Mouse (Mus musculus): ENCODE measurements around the gene Gab1. TPM values are rescaled to one million over a fixed set of nuclear protein-coding genes. Genes with fewer than 3 reads are reported as not detected.

Gene Gab1
- polyA plus RNA-seq, 1 experiment from 2014 or later = 15.8 TPM

GRCm38 (mm10) chr8:80896026-80896425 is 15.7 kb upstream of the Gab1 start:
- Histone ChIP-seq H3K9me3 (no peaks in the 10 kb centered on the region), H3K4me1 (replicated peaks) (peaks cover 8% of the 10 kb centered on the region), H3K36me3 (no peaks in the 10 kb centered on the region), H3K27ac (0 out of 2 replicates have a peak overlapping the region, but pooled peaks have one; percentile 9), H3K27me3 (ENCODE audit: insufficient read depth, poor library complexity, severe bottlenecking) (no peaks in the 10 kb centered on the region), H3K4me3 (no peak overlapping the region)
- no peak for DNase-seq (ENCODE audit: low spot score)
- WGBS = 82% methylated on average over 5 of the region's 5 CpGs

- 36% methylated on average over 6 of the region's 6 CpGs for WGBS
- Histone ChIP-seq H3K9me3 (no peaks in the 10 kb centered on the region), H3K36me3 (no peaks in the 10 kb centered on the region), H3K27me3 (ENCODE audit: insufficient read depth, poor library complexity, severe bottlenecking) (no peaks in the 10 kb centered on the region), H3K4me1 (replicated peaks) (peaks cover 8% of the 10 kb centered on the region), H3K4me3 (no peak overlapping the region), H3K27ac (peak overlapping the region; percentile 9; the same call in 1 of the 2 replicates)
- DNase-seq (ENCODE audit: low spot score) = no peak
These were observed 15.1 kb upstream of the Gab1 start for GRCm38 (mm10) chr8:80895397-80895796.

GRCm38 (mm10) chr8:80894528-80894927 is 14.2 kb upstream of the Gab1 start:
- no peak for DNase-seq (ENCODE audit: low spot score)
- H3K36me3 ChIP-seq = no peaks in the 10 kb centered on the region
- H3K27ac ChIP-seq = no peak overlapping the region
- H3K4me1 ChIP-seq (replicated peaks) = peaks cover 8% of the 10 kb centered on the region
- H3K4me3 ChIP-seq = no peak overlapping the region
- no peaks in the 10 kb centered on the region for H3K9me3 ChIP-seq
- no peaks in the 10 kb centered on the region for H3K27me3 ChIP-seq (ENCODE audit: insufficient read depth, poor library complexity, severe bottlenecking)
- 87% methylated on average over 3 of the region's 3 CpGs for WGBS

GRCm38 (mm10) chr8:80879426-80880195 is 708 bp downstream of the Gab1 start:
- DNase-seq (ENCODE audit: low spot score) = peak; percentile 75
- Histone ChIP-seq H3K27ac (peak overlapping the region; percentile 91), H3K4me3 (peak overlapping the region; percentile 87), H3K4me1 (replicated peaks) (peaks cover 28% of the 10 kb centered on the region), H3K9me3 (no peaks in the 10 kb centered on the region), H3K27me3 (ENCODE audit: insufficient read depth, poor library complexity, severe bottlenecking) (no peaks in the 10 kb centered on the region), H3K36me3 (no peaks in the 10 kb centered on the region)
- WGBS = under 1% methylated on average over 90 of the region's 90 CpGs

GRCm38 (mm10) chr8:80878801-80879425 is 1.4 kb downstream of the Gab1 start:
- Histone ChIP-seq H3K4me3 (peak overlapping the region; percentile 87), H3K4me1 (replicated peaks) (peaks cover 35% of the 10 kb centered on the region), H3K27ac (peak overlapping the region; percentile 91), H3K9me3 (no peaks in the 10 kb centered on the region), H3K27me3 (ENCODE audit: insufficient read depth, poor library complexity, severe bottlenecking) (no peaks in the 10 kb centered on the region), H3K36me3 (no peaks in the 10 kb centered on the region)
- DNase-seq (ENCODE audit: low spot score) = peak; percentile 63
- under 1% methylated on average over 26 of the region's 26 CpGs for WGBS

- peaks cover 39% of the 10 kb centered on the region for H3K4me1 ChIP-seq (replicated peaks)
- no peaks in the 10 kb centered on the region for H3K27me3 ChIP-seq (ENCODE audit: insufficient read depth, poor library complexity, severe bottlenecking)
- H3K27ac ChIP-seq = no peak overlapping the region
- 50% methylated on average over 9 of the region's 9 CpGs for WGBS
- H3K4me3 ChIP-seq = peak overlapping the region; percentile 87
- H3K36me3 ChIP-seq = no peaks in the 10 kb centered on the region
- no peak for DNase-seq (ENCODE audit: low spot score)
- H3K9me3 ChIP-seq = no peaks in the 10 kb centered on the region
These were observed 2.2 kb downstream of the Gab1 start for GRCm38 (mm10) chr8:80878146-80878545.

GRCm38 (mm10) chr8:80875537-80875936 is 4.8 kb downstream of the Gab1 start:
- DNase-seq (ENCODE audit: low spot score) = no peak

GRCm38 (mm10) chr8:80873723-80874427 is 6.4 kb downstream of the Gab1 start:
- H3K4me1 ChIP-seq (replicated peaks) = peaks cover 62% of the 10 kb centered on the region

More at GRCm38 (mm10) chr8:80875537-80875936, 4.8 kb downstream of the Gab1 start:
- H3K9me3 ChIP-seq = no peaks in the 10 kb centered on the region
- no peak overlapping the region for H3K4me3 ChIP-seq
- H3K4me1 ChIP-seq (replicated peaks) = peaks cover 46% of the 10 kb centered on the region
- WGBS = 89% methylated on average over 6 of the region's 6 CpGs
- H3K27me3 ChIP-seq (ENCODE audit: insufficient read depth, poor library complexity, severe bottlenecking) = no peaks in the 10 kb centered on the region
- no peak overlapping the region for H3K27ac ChIP-seq
- H3K36me3 ChIP-seq = no peaks in the 10 kb centered on the region

GRCm38 (mm10) chr8:80872688-80873087 is 7.6 kb downstream of the Gab1 start:
- peaks cover 54% of the 10 kb centered on the region for H3K4me1 ChIP-seq (replicated peaks)
- H3K27ac ChIP-seq = no peak overlapping the region
- no peaks in the 10 kb centered on the region for H3K36me3 ChIP-seq
- H3K27me3 ChIP-seq (ENCODE audit: insufficient read depth, poor library complexity, severe bottlenecking) = no peaks in the 10 kb centered on the region
- H3K9me3 ChIP-seq = no peaks in the 10 kb centered on the region
- DNase-seq (ENCODE audit: low spot score) = no peak
- H3K4me3 ChIP-seq = no peak overlapping the region
- 51% methylated on average over 4 of the region's 4 CpGs for WGBS

More at GRCm38 (mm10) chr8:80873723-80874427, 6.4 kb downstream of the Gab1 start:
- no peaks in the 10 kb centered on the region for H3K9me3 ChIP-seq
- H3K27ac ChIP-seq = no peak overlapping the region; the same call in 1 of the 2 replicates
- H3K36me3 ChIP-seq = no peaks in the 10 kb centered on the region
- DNase-seq (ENCODE audit: low spot score) = no peak
- WGBS = 58% methylated on average over 10 of the region's 10 CpGs
- H3K27me3 ChIP-seq (ENCODE audit: insufficient read depth, poor library complexity, severe bottlenecking) = no peaks in the 10 kb centered on the region
- H3K4me3 ChIP-seq = no peak overlapping the region

GRCm38 (mm10) chr8:80871400-80871799 is 8.9 kb downstream of the Gab1 start:
- Histone ChIP-seq H3K9me3 (no peaks in the 10 kb centered on the region), H3K27ac (no peak overlapping the region), H3K27me3 (ENCODE audit: insufficient read depth, poor library complexity, severe bottlenecking) (no peaks in the 10 kb centered on the region), H3K4me3 (no peak overlapping the region), H3K4me1 (replicated peaks) (peaks cover 57% of the 10 kb centered on the region), H3K36me3 (no peaks in the 10 kb centered on the region)
- WGBS = 93% methylated on average over 6 of the region's 6 CpGs
- DNase-seq (ENCODE audit: low spot score) = no peak

- Histone ChIP-seq H3K9me3 (no peaks in the 10 kb centered on the region), H3K27me3 (ENCODE audit: insufficient read depth, poor library complexity, severe bottlenecking) (no peaks in the 10 kb centered on the region), H3K27ac (peak overlapping the region; percentile 59), H3K4me1 (replicated peaks) (peaks cover 64% of the 10 kb centered on the region), H3K36me3 (no peaks in the 10 kb centered on the region), H3K4me3 (no peak overlapping the region)
- DNase-seq (ENCODE audit: low spot score) = no peak
- 77% methylated on average over 9 of the region's 9 CpGs for WGBS
These were observed 9.6 kb downstream of the Gab1 start for GRCm38 (mm10) chr8:80870535-80871204.

- peaks cover 72% of the 10 kb centered on the region for H3K4me1 ChIP-seq (replicated peaks)
- H3K9me3 ChIP-seq = no peaks in the 10 kb centered on the region
- no peak for DNase-seq (ENCODE audit: low spot score)
- no peak overlapping the region for H3K4me3 ChIP-seq
- WGBS = 80% methylated on average over 11 of the region's 11 CpGs
- H3K27ac ChIP-seq = peak overlapping the region; percentile 59; the same call in 1 of the 2 replicates
- no peaks in the 10 kb centered on the region for H3K36me3 ChIP-seq
- H3K27me3 ChIP-seq (ENCODE audit: insufficient read depth, poor library complexity, severe bottlenecking) = no peaks in the 10 kb centered on the region
These were observed 10.4 kb downstream of the Gab1 start for GRCm38 (mm10) chr8:80869881-80870328.

All from hindbrain, embryonic 10.5 days (tissue).